Mouse (Mus musculus): ENCODE measurements around the gene Unc5a.

GRCm38 (mm10) chr13:54975546-54975945 lies 26.3 kb downstream of the Unc5a start:
- TF ChIP-seq JUN (IDR thresholded peaks at IDR 0.05; ENCODE audit: insufficient read depth, low read depth, low read length) (no peak), SMC3 (IDR thresholded peaks at IDR 0.05; ENCODE audit: low read depth, low read length) (no peak), POLR2A (IDR thresholded peaks at IDR 0.05; ENCODE audit: low read depth, low read length) (no peak)

Measured in CH12.LX (cell line).